Mouse (Mus musculus) E14TG2a.4 (cell line): ENCODE data around the gene Gpc6.

Source experiments
- H3K27me3 ChIP-seq: 2 replicates; pipeline ENCODE4 v1.6.1; 2014; ENCODE audit warnings: low read length, control low read depth; ENCODE audit not compliant: insufficient read depth
- H3K36me3 ChIP-seq: 2 replicates; pipeline ENCODE4 v1.6.1; 2014; ENCODE audit warnings: low read length, control low read depth; ENCODE audit not compliant: insufficient read depth
- H3K4me1 ChIP-seq: replicated peaks from 2 replicates; pipeline ENCODE4 v1.6.1; 2014; ENCODE audit warnings: low read depth, low read length, control low read depth
- H3K4me3 ChIP-seq: replicated peaks from 2 replicates; pipeline ENCODE4 v1.5.1; 2014; ENCODE audit warnings: mild to moderate bottlenecking, low read length
- H3K9me3 ChIP-seq: 2 replicates; pipeline ENCODE4 v1.6.1; 2014; ENCODE audit warnings: low read length, control low read depth
- CTCF ChIP-seq: conservative IDR thresholded peaks from 2 replicates; pipeline ENCODE4 v1.5.1; 2014; ENCODE audit warnings: low read length
- NANOG ChIP-seq: IDR thresholded peaks from 2 replicates; pipeline ENCODE4 v1.6.1; 2014; ENCODE audit warnings: borderline replicate concordance, low read length, mixed read lengths
- POU5F1 ChIP-seq: IDR thresholded peaks from 2 replicates; pipeline ENCODE4 v1.6.1; 2014; ENCODE audit warnings: low read length, borderline replicate concordance

The Gpc6 gene

DNA sequence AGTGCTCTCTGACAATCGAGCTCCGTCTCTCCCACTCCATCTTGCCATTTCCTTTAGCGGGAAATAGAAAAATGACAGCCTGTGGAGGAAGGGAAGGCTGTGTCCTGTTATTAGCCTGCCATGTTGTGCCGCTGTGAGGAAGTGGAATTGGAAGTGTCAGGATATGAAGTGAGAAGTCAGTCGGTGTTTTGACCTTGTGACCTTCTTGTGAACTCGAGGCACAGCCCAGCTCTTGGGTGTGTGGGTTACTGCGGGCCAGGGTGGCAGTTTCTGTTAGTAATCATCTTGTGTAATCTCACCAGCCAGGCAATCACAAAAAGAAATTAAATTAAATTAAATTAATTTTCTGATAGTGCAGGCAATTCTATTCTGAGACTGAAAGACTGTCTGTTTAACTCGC, 789.0 kb downstream of the Gpc6 start:
- Histone ChIP-seq H3K4me3 (no peak overlapping the region), H3K9me3 (no peaks in the 10 kb centered on the region), H3K27me3 (no peaks in the 10 kb centered on the region), H3K36me3 (no peaks in the 10 kb centered on the region), H3K4me1 (no peaks in the 10 kb centered on the region)
- TF ChIP-seq POU5F1 (no peak), NANOG (no peak), CTCF (no peak)

- Histone ChIP-seq H3K36me3 (no peaks in the 10 kb centered on the region), H3K9me3 (no peaks in the 10 kb centered on the region), H3K27me3 (no peaks in the 10 kb centered on the region), H3K4me3 (no peak overlapping the region), H3K4me1 (no peaks in the 10 kb centered on the region)
- no peak for TF ChIP-seq POU5F1
- no peak for TF ChIP-seq CTCF
- no peak for TF ChIP-seq NANOG
Measured at GRCm38 (mm10) chr14:117716305-117716704, 791.2 kb downstream of the Gpc6 start.

- no peaks in the 10 kb centered on the region for H3K9me3 ChIP-seq
- H3K4me3 ChIP-seq: no peak overlapping the region
- H3K4me1 ChIP-seq: no peaks in the 10 kb centered on the region
- H3K27me3 ChIP-seq: no peaks in the 10 kb centered on the region
- TF ChIP-seq NANOG (no peak), POU5F1 (no peak), CTCF (no peak)
- H3K36me3 ChIP-seq: no peaks in the 10 kb centered on the region
Measured at GRCm38 (mm10) chr14:117728741-117729140, 803.6 kb downstream of the Gpc6 start.

- no peak for TF ChIP-seq NANOG
- TF ChIP-seq POU5F1: no peak
- no peak for TF ChIP-seq CTCF
- Histone ChIP-seq H3K4me3 (no peak overlapping the region), H3K9me3 (peaks cover 4% of the 10 kb centered on the region; the same call in 1 of the 2 replicates), H3K4me1 (no peaks in the 10 kb centered on the region), H3K36me3 (no peaks in the 10 kb centered on the region), H3K27me3 (no peaks in the 10 kb centered on the region)
Measured at GRCm38 (mm10) chr14:117755231-117755630, 830.1 kb downstream of the Gpc6 start.

DNA sequence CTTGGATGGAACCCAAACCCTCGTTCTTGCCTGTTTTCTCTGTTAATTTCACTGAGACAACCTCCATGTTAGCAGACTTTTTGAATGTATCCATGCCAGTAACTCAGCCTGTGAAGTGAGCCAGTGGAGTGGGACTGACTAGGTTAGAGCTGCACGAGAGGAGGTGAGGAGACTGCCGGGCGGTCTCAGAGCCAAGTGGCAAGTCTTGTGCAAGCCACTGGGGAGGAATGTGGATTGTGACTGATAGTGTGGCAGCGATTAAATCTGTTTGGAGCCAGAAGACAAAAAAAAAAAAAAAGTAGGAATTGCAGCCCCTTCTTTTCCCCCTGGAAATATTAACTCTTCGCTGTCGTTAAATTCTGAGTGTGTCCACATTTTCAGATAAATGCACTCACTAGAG, 831.4 kb downstream of the Gpc6 start:
- Histone ChIP-seq H3K27me3 (no peaks in the 10 kb centered on the region), H3K4me1 (no peaks in the 10 kb centered on the region), H3K9me3 (no peaks in the 10 kb centered on the region), H3K36me3 (no peaks in the 10 kb centered on the region), H3K4me3 (no peak overlapping the region)
- TF ChIP-seq NANOG (no peak), POU5F1 (no peak)

GRCm38 (mm10) chr14:117757790-117758358, 832.8 kb downstream of the Gpc6 start:
- no peak overlapping the region for H3K4me3 ChIP-seq
- no peaks in the 10 kb centered on the region for H3K9me3 ChIP-seq
- no peaks in the 10 kb centered on the region for H3K27me3 ChIP-seq
- TF ChIP-seq CTCF (no peak), NANOG (no peak), POU5F1 (no peak)
- H3K36me3 ChIP-seq: no peaks in the 10 kb centered on the region
- no peaks in the 10 kb centered on the region for H3K4me1 ChIP-seq

GRCm38 (mm10) chr14:117760830-117761517, 835.9 kb downstream of the Gpc6 start:
- H3K4me1 ChIP-seq: no peaks in the 10 kb centered on the region
- H3K4me3 ChIP-seq: no peak overlapping the region
- no peaks in the 10 kb centered on the region for H3K27me3 ChIP-seq
- TF ChIP-seq NANOG (no peak), POU5F1 (no peak), CTCF (no peak)
- H3K36me3 ChIP-seq: no peaks in the 10 kb centered on the region
- no peaks in the 10 kb centered on the region for H3K9me3 ChIP-seq

GRCm38 (mm10) chr14:117762934-117763333, 837.8 kb downstream of the Gpc6 start:
- TF ChIP-seq NANOG (no peak), POU5F1 (no peak)
- H3K4me1 ChIP-seq: no peaks in the 10 kb centered on the region
- no peaks in the 10 kb centered on the region for H3K36me3 ChIP-seq
- no peaks in the 10 kb centered on the region for H3K27me3 ChIP-seq
- peaks cover 6% of the 10 kb centered on the region for H3K9me3 ChIP-seq
- no peak overlapping the region for H3K4me3 ChIP-seq

- no peaks in the 10 kb centered on the region for H3K36me3 ChIP-seq
- no peaks in the 10 kb centered on the region for H3K4me1 ChIP-seq
- no peak for TF ChIP-seq NANOG
- TF ChIP-seq POU5F1: no peak
- TF ChIP-seq CTCF: no peak
- H3K4me3 ChIP-seq: no peak overlapping the region
- peaks cover 21% of the 10 kb centered on the region for H3K9me3 ChIP-seq
- no peaks in the 10 kb centered on the region for H3K27me3 ChIP-seq
Measured at GRCm38 (mm10) chr14:117767861-117768260, 842.7 kb downstream of the Gpc6 start.
